Mouse (Mus musculus): ENCODE measurements at regions not wholly inside any gene's neighbourhood (a gene's known extent, or its start where the extent isn't known, plus 50 kb on each side); places are given as distances from the start of the nearest gene placed in this dataset.

DNA sequence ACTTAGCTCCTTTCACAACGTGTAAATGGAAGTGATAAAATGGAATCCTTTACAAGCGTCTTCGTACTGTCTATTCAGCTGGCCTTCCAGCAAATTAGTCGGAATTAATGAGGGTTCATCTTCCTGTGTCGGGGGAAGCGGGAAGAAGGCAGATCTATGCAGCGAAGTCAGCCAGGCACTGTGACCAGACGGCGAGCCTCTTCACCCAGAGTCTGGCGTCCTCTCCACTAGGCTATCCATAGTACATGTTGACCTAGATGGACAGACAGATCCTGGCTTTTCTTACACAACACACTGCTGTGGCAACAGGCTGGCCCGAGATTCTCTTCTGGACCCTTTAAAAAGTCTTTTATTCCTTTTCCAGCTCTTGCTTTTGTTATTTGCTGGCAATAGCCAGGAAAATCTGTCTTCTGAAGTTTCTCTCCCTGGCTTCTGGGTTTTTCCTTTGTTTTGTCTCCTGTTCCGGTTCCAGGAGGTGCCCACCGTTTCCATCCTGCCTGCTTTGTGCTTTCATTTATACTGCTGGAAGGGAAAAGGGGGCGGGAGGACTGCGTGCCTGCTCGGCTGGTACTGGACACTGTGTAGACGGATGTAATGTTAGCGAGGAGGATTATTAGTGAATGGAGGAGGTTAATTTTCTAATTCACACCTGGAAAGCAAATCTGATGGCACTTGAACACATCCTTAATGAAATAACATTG, 213.3 kb upstream of the Ppp2r3a start:
- in situ Hi-C loops (cut with MboI; ENCODE audit: unreplicated experiment in 2 of 2), result no loop called here

DNA sequence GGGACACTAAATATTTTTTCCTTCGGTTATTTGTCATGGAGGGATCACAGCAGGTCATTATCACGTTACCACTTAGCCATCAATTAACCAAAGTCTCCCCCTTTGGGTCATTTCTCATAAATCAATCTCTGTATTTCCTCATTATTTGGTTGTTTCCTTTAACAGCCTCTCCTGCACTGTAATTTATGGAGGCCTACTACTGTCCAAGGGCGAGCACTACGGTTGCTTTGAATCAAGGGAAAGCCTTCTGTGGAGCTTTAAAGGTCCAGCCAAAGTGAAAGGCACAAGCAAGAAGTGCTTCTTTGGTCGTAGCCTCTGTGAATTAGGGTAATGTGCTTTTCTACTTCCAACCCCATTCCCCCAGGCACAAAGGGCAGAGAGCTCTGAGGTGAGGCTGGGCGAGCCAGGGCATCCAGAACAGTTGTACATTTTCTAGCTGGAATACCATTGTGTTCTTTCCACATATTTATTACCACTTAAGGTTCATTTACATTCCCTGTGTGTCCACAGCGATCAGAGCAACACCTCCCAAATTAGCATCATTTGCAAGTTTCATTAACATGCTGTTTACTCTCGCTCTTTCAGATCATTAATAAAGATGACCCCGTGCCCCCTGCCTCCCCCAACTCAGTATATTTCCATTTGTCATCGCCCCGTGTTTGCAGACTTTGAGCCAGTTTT, 207.5 kb upstream of the Ppp2r3a start:
- in situ Hi-C loops (cut with MboI; ENCODE audit: unreplicated experiment in 2 of 2), result no loop called here

DNA sequence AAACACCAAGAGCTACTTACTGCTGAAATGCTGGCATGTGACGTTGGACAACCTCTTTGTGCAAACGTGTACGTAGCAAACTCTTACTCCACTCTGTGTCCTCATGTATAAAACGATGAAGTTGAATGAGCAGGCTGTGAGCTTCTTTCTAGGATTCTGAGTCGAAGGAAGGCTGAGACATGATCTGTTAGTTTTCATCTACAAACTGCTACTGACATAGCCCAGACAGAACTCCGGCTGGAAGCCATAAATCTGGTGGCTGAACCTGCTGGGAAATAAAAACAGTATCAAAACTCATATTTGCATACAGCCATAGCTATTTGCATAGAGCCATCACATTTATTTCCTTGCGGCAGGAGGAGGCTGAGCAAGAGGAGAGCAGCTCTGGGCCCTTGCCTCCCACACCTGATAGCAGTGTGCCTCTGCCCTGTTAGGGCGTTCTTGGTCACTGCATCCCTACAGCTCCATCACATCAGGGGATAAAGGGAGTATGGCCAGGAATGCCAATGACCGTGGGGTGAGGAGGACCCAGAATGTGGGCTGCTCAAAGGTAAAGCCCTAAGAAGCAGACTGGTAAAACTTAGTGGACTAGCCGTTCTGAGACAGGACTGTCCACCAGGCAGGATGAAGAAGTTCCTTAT, 206.8 kb upstream of the Ppp2r3a start:
- in situ Hi-C loops (cut with MboI; ENCODE audit: unreplicated experiment in 2 of 2), result no loop called here

DNA sequence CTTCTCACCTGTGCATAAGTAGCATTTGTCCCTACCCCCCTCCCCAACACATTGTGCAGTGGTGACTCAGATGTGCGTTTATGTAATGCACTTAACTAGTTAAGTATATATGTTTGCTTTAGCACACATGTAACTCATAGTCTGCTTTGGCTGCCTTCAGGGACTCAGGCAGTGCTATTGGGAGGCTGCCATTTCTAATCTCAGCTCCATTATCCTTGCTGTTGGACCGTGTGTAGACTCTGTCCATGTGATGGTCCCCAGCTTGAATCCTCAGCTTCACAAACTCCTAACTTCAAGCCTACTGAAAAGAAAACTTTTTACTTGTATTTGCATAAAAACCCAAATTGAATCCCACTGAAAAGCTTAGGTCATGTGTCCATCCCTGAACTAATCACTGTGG, 194.7 kb upstream of the Ppp2r3a start:
- in situ Hi-C loops (cut with MboI; ENCODE audit: unreplicated experiment in 2 of 2), result no loop called here

DNA sequence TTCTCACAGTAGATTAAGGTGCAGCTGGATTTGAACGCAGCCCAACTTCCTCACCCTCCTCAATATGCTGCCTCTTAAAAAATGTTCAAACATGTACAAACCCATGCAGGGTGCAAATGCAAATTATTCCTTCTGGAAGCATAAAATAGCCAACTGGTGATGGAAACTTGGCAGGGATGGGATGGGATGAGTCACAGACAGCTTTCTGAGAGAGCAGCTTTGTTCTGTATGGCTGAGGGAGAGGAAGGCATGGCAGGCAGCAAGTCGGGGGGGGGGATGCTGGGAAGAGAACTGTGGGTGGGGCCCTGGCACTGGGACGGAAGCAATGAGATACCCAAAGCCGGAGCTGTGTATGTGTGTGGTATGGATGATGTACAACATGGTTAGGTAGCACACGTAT, 194.2 kb upstream of the Ppp2r3a start:
- in situ Hi-C loops (cut with MboI; ENCODE audit: unreplicated experiment in 2 of 2), result no loop called here

DNA sequence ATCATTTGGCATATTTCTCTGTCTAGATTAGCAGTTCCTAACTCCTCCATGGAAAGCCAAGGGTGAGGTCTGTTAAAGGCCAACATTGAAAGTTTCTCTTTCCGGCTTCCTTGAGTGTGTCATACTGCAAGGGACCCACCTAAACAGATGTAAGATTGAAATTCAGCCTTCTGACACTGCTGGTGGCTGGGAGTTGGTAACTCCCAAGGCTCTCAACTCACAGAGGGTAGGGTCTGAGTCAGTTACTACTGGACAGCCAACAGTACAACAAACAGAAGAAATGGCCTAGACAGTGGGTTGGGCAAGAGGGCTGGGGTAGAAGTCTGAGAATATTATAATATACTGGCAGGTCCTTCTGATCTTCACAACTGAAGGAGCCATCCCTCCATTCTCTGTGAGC, 193.7 kb upstream of the Ppp2r3a start:
- in situ Hi-C loops (cut with MboI; ENCODE audit: unreplicated experiment in 2 of 2), result no loop called here

DNA sequence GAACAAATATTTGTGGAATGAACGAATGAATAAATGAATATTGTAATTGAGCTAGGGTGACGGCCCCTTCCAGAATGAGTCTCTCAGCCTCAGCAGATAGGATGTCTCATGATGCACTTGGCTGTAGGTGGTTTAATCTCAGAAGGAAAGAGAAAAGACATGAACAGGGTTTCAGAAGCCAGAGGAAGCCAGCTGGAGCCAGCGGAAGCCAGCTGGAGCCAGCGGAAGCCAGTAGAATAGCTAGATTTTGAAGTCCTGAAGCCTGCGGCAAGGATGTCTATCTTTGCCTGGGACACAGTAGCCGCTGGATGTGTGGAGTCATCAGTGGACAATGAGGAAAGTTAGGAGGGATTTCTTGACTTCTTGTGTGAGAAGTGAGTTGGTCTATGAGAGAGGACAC, 188.3 kb upstream of the Ppp2r3a start:
- in situ Hi-C loops (cut with MboI; ENCODE audit: unreplicated experiment in 2 of 2), result no loop called here

DNA sequence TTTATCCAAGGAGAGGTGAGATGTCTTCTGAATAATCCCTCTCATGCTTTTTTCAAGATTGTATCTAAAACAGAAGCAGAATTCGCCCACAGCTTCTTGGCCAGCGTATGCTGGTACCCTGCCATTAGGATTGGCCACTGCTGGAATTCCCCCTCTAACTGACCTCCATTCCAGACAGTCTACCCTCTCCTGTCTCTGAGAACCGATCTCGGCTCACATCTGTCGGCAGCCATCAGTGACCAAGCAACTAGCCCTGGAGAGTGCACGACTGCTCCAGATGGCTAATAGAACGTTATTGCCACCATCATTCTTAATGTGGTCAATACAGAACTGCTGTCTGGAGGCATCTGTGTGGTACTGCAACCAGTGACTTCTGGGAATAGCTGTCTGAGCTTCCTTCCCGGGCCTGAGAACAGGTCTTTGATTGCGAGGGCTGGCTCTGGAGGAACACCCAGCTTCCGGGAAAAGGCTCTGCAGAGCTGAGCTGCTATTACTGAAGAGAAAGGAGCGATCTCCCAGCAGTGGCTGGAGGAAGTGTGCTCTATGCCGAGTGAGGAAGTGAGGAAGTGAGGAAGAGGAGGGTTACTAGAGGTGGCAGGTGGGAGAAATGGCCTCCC, 187.1 kb upstream of the Ppp2r3a start:
- in situ Hi-C loops (cut with MboI; ENCODE audit: unreplicated experiment in 2 of 2), result no loop called here

DNA sequence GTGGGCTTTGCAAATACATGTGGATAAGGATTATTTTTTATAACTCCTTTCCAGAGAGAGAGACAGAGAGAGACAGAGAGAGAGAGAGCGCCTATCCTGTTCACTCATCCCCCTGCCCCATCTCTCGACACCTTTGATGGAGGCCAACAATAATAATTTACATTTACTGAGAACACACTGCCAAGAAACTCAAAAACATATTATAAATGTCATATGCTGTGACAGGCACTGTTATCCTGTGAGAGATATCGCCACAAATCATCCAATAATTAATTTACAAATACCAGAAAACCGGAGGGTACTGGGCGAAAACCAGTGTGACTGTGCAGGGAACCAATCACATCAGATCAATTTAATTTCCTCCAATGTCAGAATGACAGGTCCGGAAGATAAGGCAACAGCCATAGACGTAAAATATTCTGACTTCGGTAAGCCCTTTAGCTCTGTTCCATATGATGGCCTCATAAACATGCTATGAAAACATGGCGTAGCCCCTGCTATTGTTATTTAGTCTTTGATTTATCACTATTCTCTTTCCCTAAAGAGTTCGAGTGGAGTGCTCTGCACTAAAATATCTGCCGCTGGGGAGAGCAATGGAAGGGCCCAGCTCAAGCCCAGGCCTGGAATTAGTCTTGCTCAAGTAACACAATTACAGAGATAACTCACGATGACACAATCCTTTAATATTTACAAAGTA, 173.5 kb upstream of the Ppp2r3a start:
- in situ Hi-C loops (cut with MboI; ENCODE audit: unreplicated experiment in 2 of 2), result no loop called here

DNA sequence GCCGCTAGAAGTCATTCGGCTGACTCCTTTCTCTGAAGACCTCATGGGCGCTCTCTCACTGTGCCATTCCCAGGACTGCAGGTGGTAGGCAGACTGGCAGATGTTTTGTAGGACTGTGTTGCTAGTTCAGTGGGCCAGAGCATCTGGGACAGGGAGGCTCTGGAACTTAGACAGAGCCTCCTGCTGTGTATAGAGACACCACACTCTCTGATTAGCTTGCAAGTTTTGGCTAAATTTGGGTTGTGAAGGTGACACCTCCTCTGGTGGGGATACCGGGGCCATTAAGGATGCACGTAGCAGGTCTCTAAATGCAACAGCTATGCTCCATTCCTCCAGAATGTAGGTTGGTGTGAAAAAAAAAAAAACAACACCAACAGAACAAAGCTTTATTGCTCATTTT, 171.4 kb upstream of the Ppp2r3a start:
- in situ Hi-C loops (cut with MboI; ENCODE audit: unreplicated experiment in 2 of 2), result no loop called here

DNA sequence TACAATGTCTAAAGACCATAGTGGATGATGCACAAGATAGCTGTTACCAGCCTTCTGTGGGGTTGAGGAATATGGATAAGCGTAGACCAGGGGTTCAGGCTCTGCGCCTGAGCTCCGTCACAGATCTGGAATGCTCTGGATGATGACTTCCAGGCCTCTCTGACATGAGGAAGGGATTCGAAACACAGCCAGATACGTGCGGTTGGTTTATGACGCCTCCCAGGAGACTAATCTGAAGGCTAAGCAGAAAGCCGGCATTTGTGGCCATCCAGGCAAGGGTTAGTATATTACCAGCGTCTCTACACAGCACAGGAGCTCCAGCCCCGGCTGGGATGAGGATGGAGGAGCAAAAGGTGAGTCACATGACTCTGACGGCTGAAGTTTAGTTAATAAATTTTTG, 170.4 kb upstream of the Ppp2r3a start:
- in situ Hi-C loops (cut with MboI; ENCODE audit: unreplicated experiment in 2 of 2), result no loop called here

DNA sequence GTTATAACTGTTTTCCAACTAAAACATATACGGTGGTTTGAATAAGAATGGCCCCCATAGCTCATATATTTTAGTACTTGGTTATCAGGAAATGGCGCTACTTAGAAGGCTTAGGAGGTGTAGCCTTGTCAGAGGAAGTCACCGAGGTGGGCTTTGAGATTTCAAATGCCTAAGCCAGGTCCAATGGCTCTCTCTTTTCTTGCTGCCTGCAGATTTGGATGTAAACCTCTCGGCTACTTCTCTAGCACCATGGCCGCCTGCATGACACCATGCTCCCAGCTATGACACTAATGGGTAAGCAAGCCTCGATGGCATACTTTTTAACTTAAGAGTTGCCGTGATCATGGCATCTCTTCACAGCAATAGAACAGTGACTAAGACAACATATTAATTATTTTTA, 169.5 kb upstream of the Ppp2r3a start:
- in situ Hi-C loops (cut with MboI; ENCODE audit: unreplicated experiment in 2 of 2), result no loop called here

DNA sequence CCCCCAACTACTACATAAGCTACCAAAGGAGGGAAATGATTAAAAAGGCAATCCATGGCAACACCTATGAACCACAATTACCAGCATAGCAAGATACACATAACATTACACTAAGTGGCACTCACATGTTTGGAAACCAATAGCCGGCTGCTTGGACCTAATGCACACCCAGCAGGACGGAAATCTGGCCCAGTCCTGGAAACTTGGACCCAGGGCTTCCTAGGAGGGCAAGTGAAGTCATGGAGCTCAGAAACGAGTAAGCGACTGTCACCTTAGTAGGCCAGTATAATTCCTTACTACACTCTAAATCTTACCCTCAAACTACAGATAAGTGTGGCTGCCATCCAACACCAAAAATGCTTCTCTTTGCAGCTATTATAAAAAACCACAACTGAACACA, 168.6 kb upstream of the Ppp2r3a start:
- in situ Hi-C loops (cut with MboI; ENCODE audit: unreplicated experiment in 2 of 2), result no loop called here

DNA sequence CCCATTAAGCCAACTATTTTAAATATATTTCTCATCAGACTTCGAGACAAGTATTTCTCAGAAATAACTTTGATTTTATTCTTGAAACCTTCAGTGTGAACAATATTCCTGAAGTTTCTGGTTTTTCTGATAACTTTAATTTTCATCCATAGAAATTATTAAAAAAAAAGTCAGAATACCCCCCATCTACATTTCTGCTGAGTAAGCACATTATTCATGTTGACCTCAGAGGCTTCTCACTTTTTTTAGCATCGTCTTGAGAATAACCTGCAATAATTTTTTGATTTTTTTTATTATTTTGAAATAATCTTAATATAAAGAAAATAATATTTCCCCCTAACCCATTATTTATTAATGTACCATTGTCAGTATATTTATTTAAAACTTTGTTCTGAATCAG, 166.1 kb upstream of the Ppp2r3a start:
- in situ Hi-C loops (cut with MboI; ENCODE audit: unreplicated experiment in 2 of 2), result no loop called here

DNA sequence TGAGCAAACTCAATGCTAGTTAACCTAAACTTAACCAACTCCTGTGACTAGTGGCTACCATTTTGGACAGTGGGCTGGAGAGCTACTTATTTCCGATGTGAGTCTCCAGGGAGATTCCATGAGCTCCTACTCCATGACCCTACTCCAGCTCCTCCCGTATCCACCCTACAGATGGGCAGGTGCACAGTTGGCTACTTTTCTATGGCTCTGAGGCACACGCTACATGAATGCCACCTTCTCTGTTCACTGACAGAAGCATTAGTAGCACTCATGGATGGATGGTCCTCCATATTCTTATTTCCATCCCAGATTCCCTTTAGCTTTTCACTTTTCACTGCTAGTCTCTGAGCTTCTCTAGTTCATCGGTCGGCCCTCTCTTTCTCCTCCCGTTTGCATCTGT, 164.7 kb upstream of the Ppp2r3a start:
- in situ Hi-C loops (cut with MboI; ENCODE audit: unreplicated experiment in 2 of 2), result no loop called here

DNA sequence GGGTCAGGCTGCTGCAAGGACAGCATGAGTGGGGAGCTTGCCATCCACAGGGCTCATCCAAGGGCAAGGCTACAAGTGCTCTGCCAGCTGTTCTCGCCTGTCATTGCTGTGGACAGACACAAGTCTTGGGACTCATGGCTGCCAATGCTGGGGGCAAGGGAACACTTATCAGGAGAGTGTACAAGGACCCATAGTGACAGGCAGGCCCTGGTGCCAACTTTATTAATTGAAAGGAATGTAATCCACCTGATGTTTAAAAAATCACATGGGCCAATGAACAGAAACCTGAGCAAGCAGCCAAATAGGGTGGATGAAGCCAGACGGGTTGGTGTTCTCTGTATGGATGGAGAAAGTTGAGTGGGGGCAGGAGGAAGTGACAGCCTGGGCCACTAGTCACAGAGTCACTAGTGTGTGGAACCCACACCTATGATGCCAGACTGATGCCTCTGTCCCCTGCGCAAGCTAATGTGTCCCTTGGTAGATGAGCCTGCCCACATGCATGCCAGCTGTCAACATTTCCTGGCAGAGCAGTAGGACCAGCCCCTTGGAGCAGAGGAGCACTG, 161.6 kb upstream of the Ppp2r3a start:
- in situ Hi-C loops (cut with MboI; ENCODE audit: unreplicated experiment in 2 of 2), result no loop called here

DNA sequence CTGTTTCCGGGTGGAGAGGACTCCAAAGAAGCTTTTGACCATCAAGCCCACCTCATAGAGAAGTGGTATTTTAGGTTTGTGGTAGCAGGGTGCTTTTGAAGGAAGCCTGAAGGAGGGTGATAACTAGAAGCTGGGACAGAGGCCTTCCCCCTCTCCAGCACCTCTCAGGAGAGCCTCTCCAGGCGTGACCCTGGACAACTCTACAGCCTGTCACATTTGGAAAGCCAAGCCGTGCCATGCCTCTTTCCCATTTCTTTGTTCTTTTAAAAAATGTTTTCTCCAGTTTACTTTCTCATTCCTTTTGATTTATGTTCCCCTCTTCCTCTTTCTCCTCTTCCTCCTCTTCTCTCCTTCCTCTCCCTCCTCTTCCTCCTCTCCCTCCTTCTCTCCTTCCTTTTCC, 160.4 kb upstream of the Ppp2r3a start:
- in situ Hi-C loops (cut with MboI; ENCODE audit: unreplicated experiment in 2 of 2), result no loop called here

DNA sequence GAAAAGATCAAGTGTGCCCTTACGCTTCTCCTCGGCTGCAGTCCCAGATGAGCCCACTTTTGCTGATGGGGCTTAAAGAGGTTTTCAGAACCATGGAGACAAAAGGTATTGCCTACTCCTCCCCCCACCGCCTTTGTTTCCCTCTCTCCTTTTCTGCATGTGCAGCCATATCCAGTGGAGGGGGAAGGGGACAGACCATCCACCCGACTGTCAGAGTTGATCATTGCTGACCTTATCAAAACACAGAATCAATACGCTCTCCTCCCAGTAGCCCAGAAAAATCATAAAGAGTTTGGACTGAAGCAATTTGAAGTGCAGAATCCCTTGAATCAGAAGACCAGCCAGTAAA, 159.9 kb upstream of the Ppp2r3a start:
- in situ Hi-C loops (cut with MboI; ENCODE audit: unreplicated experiment in 2 of 2), result no loop called here

DNA sequence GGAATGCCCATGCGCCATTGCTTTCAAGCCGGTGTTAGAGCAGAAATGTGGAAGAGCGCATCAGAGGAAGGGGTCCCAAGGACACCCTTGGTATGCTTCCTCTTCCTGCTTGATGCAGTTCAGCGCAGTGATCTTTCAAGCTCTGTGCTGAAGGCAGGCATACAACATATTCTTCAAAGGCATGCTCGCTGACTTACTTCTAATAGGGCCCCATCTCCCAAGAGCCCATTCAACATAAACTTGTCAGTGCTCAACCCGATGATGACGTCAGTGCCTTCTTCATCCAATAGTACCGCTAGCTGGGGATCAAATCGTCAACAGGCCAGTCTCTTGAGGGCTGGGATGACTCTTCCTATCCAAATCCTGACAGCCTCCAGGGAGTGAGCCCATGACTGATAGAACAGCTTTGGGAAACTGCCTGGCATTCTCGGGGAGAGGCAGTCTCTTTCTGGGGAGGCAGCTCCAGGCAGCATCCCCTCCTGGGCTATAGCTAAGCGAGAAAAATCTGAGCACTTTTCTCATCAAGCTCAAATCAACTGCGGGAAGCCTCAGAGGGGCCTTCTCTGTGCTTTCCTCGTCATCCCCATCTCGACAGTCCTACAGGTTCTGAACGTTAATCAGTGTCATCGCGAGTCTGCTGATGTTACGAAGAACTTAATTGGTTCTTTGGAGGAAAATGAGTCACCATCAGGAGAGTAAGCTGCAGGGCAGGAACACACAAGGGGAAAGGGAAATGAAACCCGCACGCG, 159.4 kb upstream of the Ppp2r3a start:
- in situ Hi-C loops (cut with MboI; ENCODE audit: unreplicated experiment in 2 of 2), result no loop called here

DNA sequence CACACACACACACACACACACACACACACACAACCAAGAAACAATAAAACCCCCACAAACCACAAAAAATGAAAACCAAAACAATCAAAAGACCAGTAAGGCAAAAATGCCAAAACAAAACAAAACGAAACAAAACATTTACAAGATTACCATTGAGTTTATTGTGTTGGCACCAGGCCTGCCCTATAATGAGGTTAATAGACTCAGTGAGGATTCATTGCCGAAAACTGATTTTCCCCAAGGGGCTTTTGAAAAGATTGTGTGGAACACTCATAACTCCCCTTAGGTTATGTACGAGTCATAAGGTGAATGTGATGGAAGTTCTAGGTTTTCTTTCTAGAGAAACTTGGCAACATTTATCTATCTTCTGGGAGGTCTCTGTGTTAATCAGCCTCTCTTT, 158.8 kb upstream of the Ppp2r3a start:
- in situ Hi-C loops (cut with MboI; ENCODE audit: unreplicated experiment in 2 of 2), result no loop called here
